Mouse (Mus musculus) right cerebral cortex, postnatal 36 days (tissue): ENCODE results near the gene Agk.
A peak's percentile ranks its signal among the peaks of the same experiment; 100 is the strongest.

Source experiments
- DNase-seq, 2 experiments: peaks; one replicate each; pipeline ENCODE4 v3.0.0; 2022; ENCODE audit warnings: low spot score in 2 of 2, mixed read lengths in 1 of 2

Gene Agk

DNA sequence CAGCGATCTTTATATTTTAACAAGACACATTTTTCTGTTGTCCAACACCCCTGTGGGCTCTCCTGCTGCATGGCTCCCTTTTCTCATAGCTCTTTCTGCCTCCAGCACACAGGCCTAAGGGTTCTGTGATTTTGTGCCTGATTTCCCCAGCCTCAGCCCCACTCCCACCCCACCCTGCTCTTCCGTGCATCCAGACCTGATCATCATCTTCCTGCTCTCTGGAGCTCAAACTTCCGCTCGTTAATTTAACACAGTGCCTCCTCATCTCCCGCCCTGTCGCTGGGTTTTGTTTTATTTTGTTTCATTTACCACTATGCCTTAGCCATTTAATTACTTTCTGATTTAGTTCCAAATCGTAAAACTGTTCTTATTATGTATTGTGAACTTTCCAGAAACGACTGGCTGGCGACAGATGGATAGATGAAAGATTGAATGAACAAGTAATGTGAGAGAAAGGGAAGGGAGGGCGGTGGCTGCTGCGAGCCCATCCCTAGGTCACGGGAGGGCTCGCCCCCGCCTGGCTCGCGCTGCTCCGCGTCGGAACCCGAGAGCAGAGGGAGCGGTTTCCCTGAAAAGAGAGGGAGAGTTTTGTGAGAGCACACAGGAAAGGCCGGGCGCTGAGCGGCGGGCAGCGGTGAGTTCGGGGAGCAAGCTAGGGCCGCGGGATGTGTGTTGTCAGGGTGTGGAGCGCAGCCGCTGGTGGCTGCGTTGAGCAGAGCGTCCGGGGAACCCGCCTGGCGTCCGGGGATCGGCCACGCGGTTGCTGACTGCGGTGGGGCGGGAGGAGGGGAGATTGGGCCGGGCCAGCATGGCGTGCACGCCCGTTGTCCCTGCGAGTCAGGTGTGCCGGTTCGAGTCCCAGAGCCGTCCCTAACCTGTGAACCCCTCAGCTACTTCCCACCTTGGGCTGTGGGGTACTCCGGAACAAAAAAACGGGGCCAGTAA, at the start of gene Agk:
Gene Agk (plus strand): TSS at position 276 of the 945 bp plus-strand sequence.
- DNase-seq: peak; percentile 38 to 41

DNA sequence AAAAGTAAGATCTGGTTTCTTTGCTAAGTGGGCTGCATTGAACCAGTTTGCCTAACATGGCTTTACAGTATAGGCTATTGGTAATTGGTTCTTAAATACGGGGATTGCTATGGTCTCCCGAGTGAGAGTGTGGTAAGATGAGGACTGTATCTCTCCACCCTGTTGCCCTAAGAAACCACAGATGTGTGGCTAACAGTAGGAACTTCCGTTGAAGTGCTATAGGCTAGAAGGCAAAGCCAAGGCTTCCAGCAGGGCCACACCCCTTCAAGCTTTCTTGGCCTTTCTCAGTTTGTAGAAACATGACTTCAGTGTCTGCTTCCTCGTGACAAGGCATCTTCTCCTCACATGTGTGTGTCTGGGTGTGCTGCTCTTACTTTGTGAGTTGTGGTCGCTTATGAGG, 24.3 kb upstream of the Agk start:
- no peak for DNase-seq

DNA sequence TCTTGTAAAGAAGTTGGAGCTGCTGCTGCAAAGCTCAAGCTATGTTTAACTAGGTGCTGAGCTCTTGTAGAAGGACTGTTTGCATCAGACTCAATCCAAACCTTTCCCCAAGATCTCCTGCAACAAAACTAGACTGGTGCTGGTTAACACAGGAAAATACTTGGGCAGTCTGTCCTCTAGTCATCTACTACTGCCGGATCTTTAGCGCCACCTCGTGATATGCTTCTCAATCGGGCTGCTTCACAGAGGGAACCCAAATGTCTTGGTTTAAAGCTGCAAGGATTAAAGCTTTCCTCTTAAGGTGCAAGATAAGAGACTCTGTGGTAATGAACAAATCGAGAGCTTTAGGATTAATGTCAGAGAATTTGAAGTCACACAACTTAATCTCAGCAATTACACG, 21.6 kb upstream of the Agk start:
- peak; percentile 61 to 71 for DNase-seq

GRCm38 (mm10) chr6:40304972-40305371, 20.0 kb upstream of the Agk start:
- no peak for DNase-seq

GRCm38 (mm10) chr6:40326341-40326740, 1.4 kb downstream of the Agk start:
- no peak for DNase-seq

DNA sequence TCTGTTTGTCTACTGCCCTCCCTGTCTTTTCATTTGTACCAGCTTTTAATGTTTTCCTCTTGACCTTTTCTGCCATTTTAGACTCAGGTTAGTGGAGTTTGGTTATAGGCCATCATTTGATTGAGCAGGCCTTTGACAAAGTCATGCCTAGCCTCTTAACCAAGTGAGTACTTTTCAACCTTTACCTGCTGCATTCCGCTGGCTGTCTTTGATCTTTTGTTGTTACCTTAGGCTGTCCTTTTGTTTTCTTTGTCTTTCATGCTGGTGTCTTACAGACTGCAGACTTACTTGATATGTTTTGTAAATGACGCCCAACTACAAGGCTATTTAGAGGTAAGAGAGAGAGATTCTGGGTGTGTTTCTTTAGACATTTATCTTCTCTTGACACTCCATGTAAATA, 8.5 kb downstream of the Agk start:
- no peak for DNase-seq

GRCm38 (mm10) chr6:40336735-40337731, 12.1 kb downstream of the Agk start:
- no peak for DNase-seq

GRCm38 (mm10) chr6:40346959-40347771, 22.2 kb downstream of the Agk start:
- peak; percentile 56 to 63 for DNase-seq

DNA sequence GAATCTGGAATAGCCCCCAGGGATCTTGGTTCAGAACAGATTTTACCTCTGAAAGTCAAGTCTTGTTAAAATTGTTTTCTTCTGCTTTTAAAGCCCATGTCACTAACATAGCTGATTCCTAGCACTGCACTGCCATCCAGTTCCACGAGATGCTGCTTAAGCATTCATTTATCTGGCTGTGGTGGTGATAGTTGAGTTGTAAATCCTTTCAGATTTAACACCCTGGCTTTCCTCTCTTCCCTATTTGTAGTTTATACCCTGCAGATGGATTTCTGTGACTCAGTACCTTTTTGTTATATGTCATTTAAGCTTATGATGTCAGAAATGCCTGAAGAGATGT, 22.8 kb downstream of the Agk start:
- DNase-seq: no peak

GRCm38 (mm10) chr6:40350041-40350440, 25.1 kb downstream of the Agk start:
- no peak for DNase-seq

- no peak for DNase-seq
These were observed 25.9 kb downstream of the Agk start for GRCm38 (mm10) chr6:40350856-40351255.

- no peak for DNase-seq
These were observed 28.4 kb downstream of the Agk start for GRCm38 (mm10) chr6:40353360-40353759.

DNA sequence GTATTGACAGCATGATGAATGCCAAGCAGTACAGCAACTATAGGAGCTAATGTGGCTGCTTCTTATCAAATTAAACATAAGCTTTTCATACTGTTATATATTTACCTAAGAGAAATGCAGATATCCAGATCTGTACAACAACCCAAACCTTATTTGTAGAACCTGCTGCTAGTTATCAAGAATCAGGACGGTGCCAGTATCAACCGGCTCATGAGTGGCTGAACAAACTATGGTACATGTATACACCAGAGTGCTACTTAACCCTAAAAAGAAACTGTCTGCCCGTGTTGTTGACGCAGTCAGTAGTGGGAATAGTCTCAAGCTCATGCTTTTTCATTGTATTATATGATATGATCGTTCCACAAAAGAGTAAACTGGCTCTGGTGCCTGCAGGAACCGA, 46.1 kb downstream of the Agk start:
- DNase-seq: no peak

DNA sequence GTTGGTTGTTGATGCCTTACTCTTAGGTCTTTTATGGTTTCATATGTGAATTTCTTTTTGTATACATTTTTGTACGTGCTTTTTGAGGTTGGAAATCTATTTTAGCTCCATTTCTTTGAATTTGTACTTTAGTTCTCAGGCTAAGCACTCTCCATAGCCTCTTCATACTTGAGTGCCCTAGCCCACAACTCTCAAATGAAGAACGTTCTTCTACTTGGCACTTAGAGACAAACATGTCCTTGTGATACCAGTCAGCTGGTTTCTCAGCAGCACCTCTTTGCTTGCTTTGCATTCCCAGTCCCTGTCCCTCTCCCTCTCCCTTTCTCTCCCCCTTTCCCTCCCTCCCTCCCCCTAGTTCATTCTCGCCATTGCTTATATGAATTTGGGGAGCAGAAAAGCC, 55.2 kb downstream of the Agk start:
- DNase-seq: no peak

GRCm38 (mm10) chr6:40381908-40382307, 56.9 kb downstream of the Agk start:
- DNase-seq: no peak

DNA sequence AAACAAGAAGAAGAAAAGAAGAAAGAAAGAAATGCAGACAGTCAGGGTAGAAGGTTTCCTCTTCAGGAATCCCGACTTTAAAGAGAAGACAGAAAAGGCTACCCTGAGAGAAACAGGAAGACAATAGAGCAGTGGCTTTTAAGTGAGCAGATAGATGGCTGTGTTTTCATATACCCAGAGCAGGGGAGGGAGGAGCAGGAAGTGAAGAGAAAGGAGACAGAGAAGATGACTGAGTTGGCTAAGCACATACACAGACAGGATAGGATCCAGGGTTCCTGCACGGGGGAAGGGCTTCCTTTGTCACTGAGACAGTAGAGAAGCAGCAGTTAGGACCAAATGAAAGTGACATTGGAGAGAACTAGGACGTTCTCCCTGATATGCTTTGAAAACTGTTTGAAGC, 60.7 kb downstream of the Agk start:
- no peak for DNase-seq

DNA sequence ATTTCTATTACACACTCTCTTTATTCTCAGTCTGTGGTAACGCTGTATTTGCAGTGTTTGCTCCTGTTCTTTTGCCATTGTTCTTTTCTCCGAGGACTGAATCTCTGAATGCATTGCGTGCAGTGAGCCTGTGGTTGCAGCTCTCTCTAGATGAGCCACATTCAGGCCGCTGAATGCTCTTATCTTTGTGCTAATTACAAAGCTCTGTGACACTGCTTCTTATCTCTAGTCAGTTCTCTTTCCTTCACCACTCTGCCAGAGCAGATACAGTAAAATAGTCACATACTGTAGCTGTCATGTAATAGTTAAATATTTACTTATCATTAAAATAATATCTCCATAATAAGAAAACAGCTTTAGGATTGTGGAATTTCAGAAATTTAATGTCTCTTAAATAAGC, 63.7 kb downstream of the Agk start:
- no peak for DNase-seq

GRCm38 (mm10) chr6:40390975-40391374, 66.0 kb downstream of the Agk start:
- no peak for DNase-seq

GRCm38 (mm10) chr6:40393213-40393612, 68.2 kb downstream of the Agk start:
- DNase-seq: peak; percentile 80 to 90

- no peak for DNase-seq
These were observed 77.1 kb downstream of the Agk start for GRCm38 (mm10) chr6:40402031-40402430.

GRCm38 (mm10) chr6:40403640-40404285, 78.8 kb downstream of the Agk start:
- peak in 1 of 2 experiments; percentile 25 for DNase-seq
